Mouse (Mus musculus) small intestine, adult 2 months (tissue): Measurements from ENCODE around the gene Slc9a2. TPM values are rescaled to one million over a fixed set of nuclear protein-coding genes. Genes with fewer than 3 reads are reported as not detected.
"Not testable (repeated sequence)": the region's sequence is repeated elsewhere in the genome, so short reads cannot be mapped to it uniquely, and the experiment has no call there.

Source experiments
- H3K27ac ChIP-seq: fragments of 200-500 bp; 2 replicates; pipeline ENCODE4 v1.5.1; 2012; ENCODE audit warnings: low read depth, low read length, control low read depth, inconsistent platforms; ENCODE audit not compliant: insufficient read depth
- H3K27me3 ChIP-seq: fragments of 200-500 bp; 2 replicates; pipeline ENCODE4 v1.6.1; 2012; ENCODE audit warnings: mild to moderate bottlenecking, moderate library complexity, low read length, inconsistent platforms; ENCODE audit not compliant: control insufficient read depth, insufficient read depth
- H3K36me3 ChIP-seq: fragments of 200-500 bp; 2 replicates; pipeline ENCODE4 v1.6.1; 2012; ENCODE audit warnings: mild to moderate bottlenecking, low read length, control low read depth, inconsistent platforms; ENCODE audit not compliant: control insufficient read depth, insufficient read depth
- H3K4me1 ChIP-seq: fragments of 200-500 bp; 2 replicates; pipeline ENCODE4 v1.6.1; 2012; ENCODE audit warnings: low read length, inconsistent platforms, mixed read lengths; ENCODE audit not compliant: control insufficient read depth, insufficient read depth, insufficient read length
- H3K4me3 ChIP-seq: fragments of 200-500 bp; 2 replicates; pipeline ENCODE4 v1.5.1; 2012; ENCODE audit warnings: low read depth, mild to moderate bottlenecking, control low read depth, inconsistent platforms, low read length, moderate library complexity
- CTCF ChIP-seq: fragments of 200-500 bp; IDR thresholded peaks from 2 replicates; pipeline ENCODE4 v1.5.1; 2012; ENCODE audit warnings: low read depth, mild to moderate bottlenecking, control low read depth, inconsistent platforms, low read length, moderate library complexity, mixed read lengths; ENCODE audit not compliant: insufficient replicate concordance, insufficient read length; ENCODE audit errors: extremely low read depth
- POLR2A ChIP-seq: fragments of 200-500 bp; IDR thresholded peaks from 2 replicates; pipeline ENCODE4 v1.6.1; 2012; ENCODE audit warnings: low read depth, mild to moderate bottlenecking, control low read depth, inconsistent platforms, low read length, moderate library complexity
- WGBS: fragments of 180-500 bp; shearing (Covaris S2); methylation state at CpG from one replicate; pipeline ENCODE4 v1.1.7; 2018; 5-methylcytosine and 5-hydroxymethylcytosine counted together
- polyA plus RNA-seq: library from polyadenylated mRNA; depleted of rRNA; stranded (reverse); fragments of >200 nt; gene quantifications from 2 replicates; pipeline ENCODE4 v1.2.3, GENCODE M21; 2012

Slc9a2 gene
- polyA plus RNA-seq, 1 experiment: 234 TPM

GRCm38 (mm10) chr1:40659017-40659416, 21.4 kb upstream of the Slc9a2 start:
- no peaks in the 10 kb centered on the region for H3K27me3 ChIP-seq
- 18% methylated on average over 12 of the region's 12 CpGs for WGBS
- peaks cover 9% of the 10 kb centered on the region; the same call in 1 of the 2 replicates for H3K4me1 ChIP-seq
- no peaks in the 10 kb centered on the region for H3K36me3 ChIP-seq
- H3K4me3 ChIP-seq: no peak overlapping the region
- no peak overlapping the region for H3K27ac ChIP-seq
- TF ChIP-seq POLR2A: no peak
- no peak for TF ChIP-seq CTCF

GRCm38 (mm10) chr1:40659496-40659895, 20.9 kb upstream of the Slc9a2 start:
- no peak overlapping the region for H3K27ac ChIP-seq

GRCm38 (mm10) chr1:40660838-40661237, 19.5 kb upstream of the Slc9a2 start:
- Histone ChIP-seq H3K27me3 (no peaks in the 10 kb centered on the region), H3K36me3 (no peaks in the 10 kb centered on the region), H3K27ac (no peak overlapping the region), H3K4me1 (peaks cover 9% of the 10 kb centered on the region; the same call in 1 of the 2 replicates), H3K4me3 (no peak overlapping the region)
- TF ChIP-seq CTCF (no peak), POLR2A (no peak)
- WGBS: 89% methylated on average over 6 of the region's 6 CpGs

More at GRCm38 (mm10) chr1:40659496-40659895, 20.9 kb upstream of the Slc9a2 start:
- Histone ChIP-seq H3K36me3 (no peaks in the 10 kb centered on the region), H3K4me1 (peaks cover 9% of the 10 kb centered on the region; the same call in 1 of the 2 replicates), H3K4me3 (no peak overlapping the region), H3K27me3 (no peaks in the 10 kb centered on the region)
- 28% methylated on average over 9 of the region's 9 CpGs for WGBS
- no peak for TF ChIP-seq CTCF
- no peak for TF ChIP-seq POLR2A

GRCm38 (mm10) chr1:40665401-40666370, 14.7 kb upstream of the Slc9a2 start:
- TF ChIP-seq POLR2A: no peak
- no peak for TF ChIP-seq CTCF
- Histone ChIP-seq H3K27me3 (no peaks in the 10 kb centered on the region), H3K36me3 (no peaks in the 10 kb centered on the region), H3K27ac (no peak overlapping the region), H3K4me1 (no peaks in the 10 kb centered on the region), H3K4me3 (no peak overlapping the region)
- WGBS: 53% methylated on average over 12 of the region's 12 CpGs

GRCm38 (mm10) chr1:40667442-40667841, 12.9 kb upstream of the Slc9a2 start:
- not testable (repeated sequence) for H3K27me3 ChIP-seq, H3K36me3 ChIP-seq, H3K4me3 ChIP-seq

GRCm38 (mm10) chr1:40670025-40670424, 10.3 kb upstream of the Slc9a2 start:
- 79% methylated on average over 3 of the region's 3 CpGs for WGBS
- no peaks in the 10 kb centered on the region for H3K4me1 ChIP-seq
- no peaks in the 10 kb centered on the region for H3K36me3 ChIP-seq
- H3K27ac ChIP-seq: no peak overlapping the region
- TF ChIP-seq POLR2A (no peak), CTCF (no peak)
- no peak overlapping the region for H3K4me3 ChIP-seq
- H3K27me3 ChIP-seq: no peaks in the 10 kb centered on the region

More at GRCm38 (mm10) chr1:40667442-40667841, 12.9 kb upstream of the Slc9a2 start:
- 36% methylated on average over 3 of the region's 3 CpGs for WGBS
- not testable (repeated sequence) for H3K4me1 ChIP-seq, H3K27ac ChIP-seq

- Histone ChIP-seq H3K36me3 (no peaks in the 10 kb centered on the region), H3K27me3 (no peaks in the 10 kb centered on the region), H3K4me3 (no peak overlapping the region), H3K27ac (no peak overlapping the region), H3K4me1 (no peaks in the 10 kb centered on the region)
- TF ChIP-seq CTCF (no peak), POLR2A (no peak)
- 92% methylated on average over 4 of the region's 4 CpGs for WGBS
Measured at GRCm38 (mm10) chr1:40671490-40671889, 8.9 kb upstream of the Slc9a2 start.
